Comparison of ENCODE assay signal across 15 mouse cellular contexts in the genomic region with DNA sequence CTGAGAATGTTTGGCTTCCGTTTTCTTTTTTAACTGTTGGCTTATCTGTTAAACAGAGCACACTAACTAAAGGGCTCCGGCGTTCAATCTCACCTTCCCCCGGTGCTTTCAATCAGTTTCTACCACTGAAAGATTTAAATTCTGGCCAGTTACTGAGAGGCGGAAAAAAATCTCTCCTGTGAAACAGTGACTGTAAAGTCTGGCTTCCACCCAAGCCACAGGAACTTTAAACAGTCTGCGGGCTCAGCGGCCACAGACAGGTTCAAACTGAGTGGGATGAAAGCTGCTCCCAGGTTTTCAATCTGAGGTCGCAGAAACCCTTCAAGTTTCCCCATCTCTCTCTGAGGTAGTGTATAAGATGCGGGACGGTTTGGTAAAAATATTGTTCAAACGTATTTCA.
DNase-seq lines count a peak whose midpoint lies in the region; ATAC-seq and TF ChIP-seq lines count a peak whose summit lies in the region.
"Had no signal": no experiment of that assay in that cellular context is flagged by ENCODE, and none has a peak within 500 bp of the region (broad histone marks: within the 10 kb centered on the region; RNA-seq: fewer than 3 reads in every experiment).

No protein-coding gene starts in this region.

- WGBS in kidney, embryonic 14.5 days, result 69% methylated on average over 11 of the region's 11 CpGs

- H3K4me1 ChIP-seq in kidney, embryonic 14.5 days (ENCODE audit: control insufficient read depth, insufficient read depth, low read length), result no peaks in the 10 kb centered on the region
- H3K4me1 ChIP-seq: hindbrain, embryonic 13.5 days; neural tube, embryonic 13.5 days had no signal

- H3K9me3 ChIP-seq in kidney, embryonic 14.5 days (ENCODE audit: control insufficient read depth, low read length), result no peaks in the 10 kb centered on the region
- H3K9me3 ChIP-seq: hindbrain, embryonic 13.5 days; neural tube, embryonic 13.5 days had no signal

- peak; percentile 2 to 4 for DNase-seq in kidney, postnatal 4 days
- peak; percentile 61 for DNase-seq in 416B (ENCODE audit: low read depth)
- peak; percentile 19 for DNase-seq in Patski (ENCODE audit: low read depth, low spot score)
- DNase-seq in lung, postnatal 14 days, result peak; percentile 6
- DNase-seq in layer of hippocampus, postnatal 14 days (ENCODE audit: low spot score in 2 of 2), result no peak
- DNase-seq in retina, embryonic 14.5 days (ENCODE audit: low spot score), result no peak
- no peak for DNase-seq in heart, postnatal 4 days
- DNase-seq: adrenal gland, adult 2 months; cerebellum, adult 9-10 months; thymus, postnatal 25 days had no signal

- H3K4me3 ChIP-seq in kidney, embryonic 14.5 days (ENCODE audit: low read length), result no peak overlapping the region
- H3K4me3 ChIP-seq: hindbrain, embryonic 13.5 days; neural tube, embryonic 13.5 days had no signal

- no peaks in the 10 kb centered on the region for H3K27me3 ChIP-seq in kidney, embryonic 14.5 days (ENCODE audit: control insufficient read depth, insufficient read depth, low read length)
- H3K27me3 ChIP-seq in Patski, result no peaks in the 10 kb centered on the region
- H3K27me3 ChIP-seq: hindbrain, embryonic 13.5 days; neural tube, embryonic 13.5 days had no signal

- POLR2A ChIA-PET in Patski (lab: Charles Lee), result no interaction called here

- no peak overlapping the region for H3K4me2 ChIP-seq in kidney, embryonic 14.5 days (replicated peaks; ENCODE audit: low read depth, low read length)
- H3K4me2 ChIP-seq: hindbrain, embryonic 13.5 days; neural tube, embryonic 13.5 days had no signal

- in situ Hi-C loops in Patski (cut with MboI; ENCODE audit: low pct_unique_long_range_greater_than_20kb), result no loop called here

- CTCF ChIA-PET in Patski (lab: Charles Lee), result no interaction called here

- TF ChIP-seq CTCF in Patski (IDR thresholded peaks at IDR 0.05), result no peak

- no peaks in the 10 kb centered on the region for H3K36me3 ChIP-seq in kidney, embryonic 14.5 days (ENCODE audit: control insufficient read depth, insufficient read depth, low read length)
- H3K36me3 ChIP-seq: hindbrain, embryonic 13.5 days; neural tube, embryonic 13.5 days had no signal

- no peak for ATAC-seq in kidney, embryonic 14.5 days (ENCODE audit: low FRiP score, low TSS enrichment)
- peak; percentile 60 for ATAC-seq in Patski
- ATAC-seq: midbrain, embryonic 16.5 days had no signal

- H3K9ac ChIP-seq in kidney, embryonic 14.5 days (ENCODE audit: low read depth, low read length), result no peak overlapping the region
- H3K9ac ChIP-seq: hindbrain, embryonic 13.5 days; neural tube, embryonic 13.5 days had no signal

- no peak overlapping the region for H3K27ac ChIP-seq in kidney, embryonic 14.5 days (ENCODE audit: low read depth, low read length)
- H3K27ac ChIP-seq: hindbrain, embryonic 13.5 days; macrophage; neural tube, embryonic 13.5 days had no signal

Comparison
In these comparisons a context has a peak if more than half of its experiments do, and no peak if none do; other contexts are left out.
1. DNase-seq: peak in kidney, postnatal 4 days (2 of 2), 416B (single experiment), Patski (single experiment) and lung, postnatal 14 days (single experiment); none in layer of hippocampus, postnatal 14 days (0 of 2), retina, embryonic 14.5 days (single experiment) and heart, postnatal 4 days (single experiment).